Mouse (Mus musculus) E14TG2a.4 (cell line): ENCODE measurements around the gene Hebp1.

Experiments
- CTCF ChIP-seq: conservative IDR thresholded peaks from 2 replicates; pipeline ENCODE4 v1.5.1; 2014; ENCODE audit warnings: low read length
- POU5F1 ChIP-seq: IDR thresholded peaks from 2 replicates; pipeline ENCODE4 v1.6.1; 2014; ENCODE audit warnings: low read length, borderline replicate concordance

DNA sequence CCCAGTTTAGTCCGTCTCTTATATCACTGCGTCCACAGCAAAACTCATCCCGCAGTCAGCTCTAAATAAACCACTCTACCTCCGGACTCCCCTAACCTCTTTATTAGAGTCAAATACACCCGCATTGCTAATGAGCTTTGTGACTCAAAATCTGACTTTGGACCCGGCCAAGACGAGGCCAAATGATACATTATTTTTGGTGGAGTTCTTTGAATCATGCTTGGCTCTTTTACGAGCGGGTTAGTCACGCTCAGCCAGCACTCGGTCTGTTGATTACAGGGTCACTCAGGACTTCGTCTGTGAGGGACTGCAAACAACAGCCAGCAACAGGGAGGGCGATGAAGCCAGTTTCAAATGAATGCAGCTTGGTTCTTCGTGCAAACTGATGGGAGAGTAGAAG lies 59.1 kb downstream of the Hebp1 start:
- TF ChIP-seq CTCF = no peak
- no peak for TF ChIP-seq POU5F1
